Mouse (Mus musculus): ENCODE data around the gene Cfdp1. TPM values are rescaled to one million over a fixed set of nuclear protein-coding genes. Genes with fewer than 3 reads are reported as not detected.
A peak's percentile ranks its signal among the peaks of the same experiment; 100 is the strongest.

The Cfdp1 gene
- total RNA-seq (2021) = 100 to 1,000 TPM; 100 to 101 TPM
- long read RNA-seq, transcript Cfdp1-201 (7 exons, 1,178 nt) = major isoform, 146 of 192 reads
- long read RNA-seq, partial matches to known transcripts = 37 of 192 reads
- long read RNA-seq, other reads (novel, unspliced or antisense) = 9 of 192 reads

GRCm38 (mm10) chr8:111853861-111854501 is at the start of gene Cfdp1:
Gene Cfdp1 (minus strand): TSS chr8:111854291.
- peak; percentile 92 to 94 for DNase-seq (ENCODE audit: low spot score in 2 of 2)

GRCm38 (mm10) chr8:111902080-111902479 is 48.0 kb upstream of the Cfdp1 start:
- no peak for DNase-seq (ENCODE audit: low spot score in 2 of 2)

GRCm38 (mm10) chr8:111898586-111898985 is 44.5 kb upstream of the Cfdp1 start:
- DNase-seq (ENCODE audit: low spot score in 2 of 2) = no peak

GRCm38 (mm10) chr8:111894955-111895354 is 40.9 kb upstream of the Cfdp1 start:
- no peak for DNase-seq (ENCODE audit: low spot score in 2 of 2)

- DNase-seq (ENCODE audit: low spot score in 2 of 2) = no peak
Measured at GRCm38 (mm10) chr8:111892615-111893014, 38.5 kb upstream of the Cfdp1 start.

GRCm38 (mm10) chr8:111891983-111892382 is 37.9 kb upstream of the Cfdp1 start:
- DNase-seq (ENCODE audit: low spot score in 2 of 2) = no peak

- DNase-seq (ENCODE audit: low spot score in 2 of 2) = no peak
Measured at GRCm38 (mm10) chr8:111890911-111891303, 36.8 kb upstream of the Cfdp1 start.

GRCm38 (mm10) chr8:111889931-111890910 is 36.1 kb upstream of the Cfdp1 start:
- peak in 1 of 2 experiments; percentile 16 for DNase-seq (ENCODE audit: low spot score in 2 of 2)

- no peak for DNase-seq (ENCODE audit: low spot score in 2 of 2)
Measured at GRCm38 (mm10) chr8:111888091-111888650, 34.1 kb upstream of the Cfdp1 start.

GRCm38 (mm10) chr8:111887479-111887878 is 33.4 kb upstream of the Cfdp1 start:
- DNase-seq (ENCODE audit: low spot score in 2 of 2) = no peak

GRCm38 (mm10) chr8:111883615-111884014 is 29.5 kb upstream of the Cfdp1 start:
- no peak for DNase-seq (ENCODE audit: low spot score in 2 of 2)

- peak; percentile 38 to 53 for DNase-seq (ENCODE audit: low spot score in 2 of 2)
Measured at GRCm38 (mm10) chr8:111881591-111881990, 27.5 kb upstream of the Cfdp1 start.

- DNase-seq (ENCODE audit: low spot score in 2 of 2) = no peak
Measured at GRCm38 (mm10) chr8:111877711-111878110, 23.6 kb upstream of the Cfdp1 start.

GRCm38 (mm10) chr8:111876355-111876948 is 22.4 kb upstream of the Cfdp1 start, which contains the start of gene Tmem170:
Gene Tmem170 (minus strand): TSS chr8:111876750.
- peak; percentile 97 to 98 for DNase-seq (ENCODE audit: low spot score in 2 of 2)

- no peak for DNase-seq (ENCODE audit: low spot score in 2 of 2)
Measured at GRCm38 (mm10) chr8:111875758-111876157, 21.7 kb upstream of the Cfdp1 start.

- DNase-seq (ENCODE audit: low spot score in 2 of 2) = no peak
Measured at GRCm38 (mm10) chr8:111871278-111871677, 17.2 kb upstream of the Cfdp1 start.

GRCm38 (mm10) chr8:111870379-111870778 is 16.3 kb upstream of the Cfdp1 start:
- no peak for DNase-seq (ENCODE audit: low spot score in 2 of 2)

GRCm38 (mm10) chr8:111868664-111869063 is 14.6 kb upstream of the Cfdp1 start:
- DNase-seq (ENCODE audit: low spot score in 2 of 2) = no peak

- DNase-seq (ENCODE audit: low spot score in 2 of 2) = no peak
Measured at GRCm38 (mm10) chr8:111865857-111866256, 11.8 kb upstream of the Cfdp1 start.

- no peak for DNase-seq (ENCODE audit: low spot score in 2 of 2)
Measured at GRCm38 (mm10) chr8:111865130-111865852, 11.2 kb upstream of the Cfdp1 start.
